Mouse (Mus musculus): ENCODE measurements around the gene Maml2. TPM values are rescaled to one million over a fixed set of nuclear protein-coding genes. Genes with fewer than 3 reads are reported as not detected.

The Maml2 gene
- polyA plus RNA-seq, 1 experiment = 1.5 TPM

- no peak for TF ChIP-seq CTCF (IDR thresholded peaks at IDR 0.05; ENCODE audit: control insufficient read depth, insufficient read depth, insufficient read length)
- no peak for TF ChIP-seq MAX (IDR thresholded peaks at IDR 0.05)
- no peak for TF ChIP-seq MYOG (IDR thresholded peaks at IDR 0.05; ENCODE audit: control insufficient read depth, extremely low read depth, insufficient read length)
- no peak for TF ChIP-seq MYOD1 (IDR thresholded peaks at IDR 0.05; ENCODE audit: control insufficient read depth, insufficient read length, low read depth)
- no peak for TF ChIP-seq CEBPB (IDR thresholded peaks at IDR 0.05; ENCODE audit: low read depth)
- TF ChIP-seq USF1 (IDR thresholded peaks at IDR 0.05; ENCODE audit: low read depth) = no peak
- TF ChIP-seq FOSL1 (IDR thresholded peaks at IDR 0.05; ENCODE audit: insufficient read depth, low read length, poor library complexity, severe bottlenecking) = no peak
- Histone ChIP-seq H3ac (ENCODE audit: control insufficient read depth, insufficient read length, low read depth) (no peak overlapping the region), H3K79me3 (ENCODE audit: low read depth) (no peaks in the 10 kb centered on the region), H3K79me2 (ENCODE audit: control insufficient read depth, insufficient read depth) (no peaks in the 10 kb centered on the region), H3K4me3 (ENCODE audit: insufficient read depth, poor library complexity, severe bottlenecking) (no peak overlapping the region), H3K36me3 (ENCODE audit: control insufficient read depth, insufficient read depth) (no peaks in the 10 kb centered on the region), H3K27me3 (ENCODE audit: control insufficient read depth, insufficient read depth, insufficient read length) (no peaks in the 10 kb centered on the region)
These were observed 6.2 kb downstream of the Maml2 start for GRCm38 (mm10) chr9:13303976-13304375.

- Histone ChIP-seq H3K79me3 (ENCODE audit: low read depth) (no peaks in the 10 kb centered on the region), H3K27me3 (ENCODE audit: control insufficient read depth, insufficient read depth, insufficient read length) (no peaks in the 10 kb centered on the region), H3K4me3 (ENCODE audit: insufficient read depth, poor library complexity, severe bottlenecking) (no peak overlapping the region), H3K79me2 (ENCODE audit: control insufficient read depth, insufficient read depth) (no peaks in the 10 kb centered on the region), H3K36me3 (ENCODE audit: control insufficient read depth, insufficient read depth) (no peaks in the 10 kb centered on the region), H3ac (ENCODE audit: control insufficient read depth, insufficient read length, low read depth) (no peak overlapping the region)
- TF ChIP-seq CEBPB (IDR thresholded peaks at IDR 0.05; ENCODE audit: low read depth) = no peak
- TF ChIP-seq FOSL1 (IDR thresholded peaks at IDR 0.05; ENCODE audit: insufficient read depth, low read length, poor library complexity, severe bottlenecking) = no peak
- TF ChIP-seq MYOG (IDR thresholded peaks at IDR 0.05; ENCODE audit: control insufficient read depth, extremely low read depth, insufficient read length) = no peak
- no peak for TF ChIP-seq USF1 (IDR thresholded peaks at IDR 0.05; ENCODE audit: low read depth)
- no peak for TF ChIP-seq MYOD1 (IDR thresholded peaks at IDR 0.05; ENCODE audit: control insufficient read depth, insufficient read length, low read depth)
- no peak for TF ChIP-seq MAX (IDR thresholded peaks at IDR 0.05)
- no peak for TF ChIP-seq CTCF (IDR thresholded peaks at IDR 0.05; ENCODE audit: control insufficient read depth, insufficient read depth, insufficient read length)
These were observed 8.7 kb downstream of the Maml2 start for GRCm38 (mm10) chr9:13306471-13306870.

GRCm38 (mm10) chr9:13307226-13307625, 9.5 kb downstream of the Maml2 start:
- no peak for TF ChIP-seq FOSL1 (IDR thresholded peaks at IDR 0.05; ENCODE audit: insufficient read depth, low read length, poor library complexity, severe bottlenecking)
- no peak for TF ChIP-seq MYOD1 (IDR thresholded peaks at IDR 0.05; ENCODE audit: control insufficient read depth, insufficient read length, low read depth)
- no peak for TF ChIP-seq CEBPB (IDR thresholded peaks at IDR 0.05; ENCODE audit: low read depth)
- no peak for TF ChIP-seq MYOG (IDR thresholded peaks at IDR 0.05; ENCODE audit: control insufficient read depth, extremely low read depth, insufficient read length)
- no peak for TF ChIP-seq USF1 (IDR thresholded peaks at IDR 0.05; ENCODE audit: low read depth)
- no peak for TF ChIP-seq MAX (IDR thresholded peaks at IDR 0.05)
- no peak for TF ChIP-seq CTCF (IDR thresholded peaks at IDR 0.05; ENCODE audit: control insufficient read depth, insufficient read depth, insufficient read length)
- Histone ChIP-seq H3K36me3 (ENCODE audit: control insufficient read depth, insufficient read depth) (no peaks in the 10 kb centered on the region), H3K79me2 (ENCODE audit: control insufficient read depth, insufficient read depth) (no peaks in the 10 kb centered on the region), H3K27me3 (ENCODE audit: control insufficient read depth, insufficient read depth, insufficient read length) (no peaks in the 10 kb centered on the region), H3K4me3 (ENCODE audit: insufficient read depth, poor library complexity, severe bottlenecking) (no peak overlapping the region), H3ac (ENCODE audit: control insufficient read depth, insufficient read length, low read depth) (no peak overlapping the region), H3K79me3 (ENCODE audit: low read depth) (no peaks in the 10 kb centered on the region)

GRCm38 (mm10) chr9:13308718-13309117, 11.0 kb downstream of the Maml2 start:
- Histone ChIP-seq H3K27me3 (ENCODE audit: control insufficient read depth, insufficient read depth, insufficient read length) (no peaks in the 10 kb centered on the region), H3K79me3 (ENCODE audit: low read depth) (no peaks in the 10 kb centered on the region), H3K79me2 (ENCODE audit: control insufficient read depth, insufficient read depth) (no peaks in the 10 kb centered on the region), H3ac (ENCODE audit: control insufficient read depth, insufficient read length, low read depth) (no peak overlapping the region), H3K36me3 (ENCODE audit: control insufficient read depth, insufficient read depth) (no peaks in the 10 kb centered on the region), H3K4me3 (ENCODE audit: insufficient read depth, poor library complexity, severe bottlenecking) (no peak overlapping the region)
- TF ChIP-seq USF1 (IDR thresholded peaks at IDR 0.05; ENCODE audit: low read depth) (no peak), MYOD1 (IDR thresholded peaks at IDR 0.05; ENCODE audit: control insufficient read depth, insufficient read length, low read depth) (no peak), MAX (IDR thresholded peaks at IDR 0.05) (no peak), FOSL1 (IDR thresholded peaks at IDR 0.05; ENCODE audit: insufficient read depth, low read length, poor library complexity, severe bottlenecking) (no peak), MYOG (IDR thresholded peaks at IDR 0.05; ENCODE audit: control insufficient read depth, extremely low read depth, insufficient read length) (no peak), CEBPB (IDR thresholded peaks at IDR 0.05; ENCODE audit: low read depth) (no peak), CTCF (IDR thresholded peaks at IDR 0.05; ENCODE audit: control insufficient read depth, insufficient read depth, insufficient read length) (no peak)

DNA sequence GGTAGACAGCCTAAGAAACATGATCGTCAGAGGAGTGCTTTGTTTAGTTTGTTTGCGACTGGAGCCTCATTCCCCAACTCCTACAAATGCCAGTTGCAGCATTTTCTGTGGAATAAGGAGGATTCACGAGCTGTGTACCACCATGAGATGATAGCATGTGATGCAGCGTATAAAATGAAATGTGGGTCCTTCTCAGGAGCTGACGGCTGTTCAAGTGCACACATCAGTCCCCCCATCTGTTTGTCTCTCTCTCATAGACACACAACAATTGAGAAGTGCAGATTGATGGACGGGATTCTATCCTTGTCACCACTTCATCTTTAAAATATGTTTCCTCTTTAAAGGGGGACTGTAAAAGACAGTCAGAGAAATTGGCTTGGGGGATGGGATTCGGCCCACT, 12.1 kb downstream of the Maml2 start:
- Histone ChIP-seq H3ac (ENCODE audit: control insufficient read depth, insufficient read length, low read depth) (no peak overlapping the region), H3K79me3 (ENCODE audit: low read depth) (no peaks in the 10 kb centered on the region), H3K27me3 (ENCODE audit: control insufficient read depth, insufficient read depth, insufficient read length) (no peaks in the 10 kb centered on the region), H3K4me3 (ENCODE audit: insufficient read depth, poor library complexity, severe bottlenecking) (no peak overlapping the region), H3K36me3 (ENCODE audit: control insufficient read depth, insufficient read depth) (no peaks in the 10 kb centered on the region), H3K79me2 (ENCODE audit: control insufficient read depth, insufficient read depth) (no peaks in the 10 kb centered on the region)
- no peak for TF ChIP-seq MYOD1 (IDR thresholded peaks at IDR 0.05; ENCODE audit: control insufficient read depth, insufficient read length, low read depth)
- TF ChIP-seq USF1 (IDR thresholded peaks at IDR 0.05; ENCODE audit: low read depth) = no peak
- TF ChIP-seq FOSL1 (IDR thresholded peaks at IDR 0.05; ENCODE audit: insufficient read depth, low read length, poor library complexity, severe bottlenecking) = no peak
- TF ChIP-seq CTCF (IDR thresholded peaks at IDR 0.05; ENCODE audit: control insufficient read depth, insufficient read depth, insufficient read length) = no peak
- no peak for TF ChIP-seq MYOG (IDR thresholded peaks at IDR 0.05; ENCODE audit: control insufficient read depth, extremely low read depth, insufficient read length)
- TF ChIP-seq MAX (IDR thresholded peaks at IDR 0.05) = no peak
- TF ChIP-seq CEBPB (IDR thresholded peaks at IDR 0.05; ENCODE audit: low read depth) = no peak

DNA sequence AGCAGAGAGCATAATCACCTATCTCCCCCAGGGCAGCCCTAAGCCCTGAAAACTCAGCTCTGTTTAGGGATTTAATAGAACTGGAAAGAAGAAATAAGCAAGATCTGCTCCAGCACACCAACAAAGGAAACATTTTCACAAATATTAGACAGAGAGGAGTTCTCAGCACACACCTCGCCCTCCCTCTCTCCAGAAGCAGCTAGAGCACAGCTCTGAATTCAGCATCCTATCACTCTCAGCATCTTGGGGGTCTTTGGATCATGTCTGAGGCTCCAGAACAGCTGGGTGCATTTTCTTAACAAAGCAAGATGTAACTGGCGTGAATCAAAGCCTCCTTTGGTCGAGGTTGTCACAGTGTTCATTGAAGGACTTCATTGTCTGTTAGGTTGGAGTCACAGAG, 12.5 kb downstream of the Maml2 start:
- TF ChIP-seq CTCF (IDR thresholded peaks at IDR 0.05; ENCODE audit: control insufficient read depth, insufficient read depth, insufficient read length) = no peak
- TF ChIP-seq CEBPB (IDR thresholded peaks at IDR 0.05; ENCODE audit: low read depth) = no peak
- TF ChIP-seq MYOG (IDR thresholded peaks at IDR 0.05; ENCODE audit: control insufficient read depth, extremely low read depth, insufficient read length) = no peak
- TF ChIP-seq MYOD1 (IDR thresholded peaks at IDR 0.05; ENCODE audit: control insufficient read depth, insufficient read length, low read depth) = no peak
- TF ChIP-seq USF1 (IDR thresholded peaks at IDR 0.05; ENCODE audit: low read depth) = no peak
- no peak for TF ChIP-seq MAX (IDR thresholded peaks at IDR 0.05)
- no peak for TF ChIP-seq FOSL1 (IDR thresholded peaks at IDR 0.05; ENCODE audit: insufficient read depth, low read length, poor library complexity, severe bottlenecking)
- Histone ChIP-seq H3K4me3 (ENCODE audit: insufficient read depth, poor library complexity, severe bottlenecking) (no peak overlapping the region), H3K79me2 (ENCODE audit: control insufficient read depth, insufficient read depth) (no peaks in the 10 kb centered on the region), H3K79me3 (ENCODE audit: low read depth) (no peaks in the 10 kb centered on the region), H3K27me3 (ENCODE audit: control insufficient read depth, insufficient read depth, insufficient read length) (no peaks in the 10 kb centered on the region), H3ac (ENCODE audit: control insufficient read depth, insufficient read length, low read depth) (no peak overlapping the region), H3K36me3 (ENCODE audit: control insufficient read depth, insufficient read depth) (no peaks in the 10 kb centered on the region)

Data from C2C12 (cell line).